Mouse (Mus musculus) erythroblast, embryonic 14.5 days (primary cell): ENCODE data around the gene Mpz.

Experiments used
- GATA1 ChIP-seq: IDR thresholded peaks from 2 replicates; pipeline ENCODE4 v1.6.1; 2012; ENCODE audit warnings: low read length, inconsistent platforms, mixed read lengths
- TAL1 ChIP-seq: IDR thresholded peaks from 3 replicates; pipeline ENCODE4 v1.6.1; 2012; ENCODE audit warnings: low read length, inconsistent platforms, mixed read lengths

GRCm38 (mm10) chr1:171205704-171206493, 55.4 kb downstream of the Mpz start:
- no peak for TF ChIP-seq TAL1
- TF ChIP-seq GATA1: no peak
